Mouse (Mus musculus) liver, embryonic 14.5 days (tissue): ENCODE data around the gene Acot7. TPM values are rescaled to one million over a fixed set of nuclear protein-coding genes. Genes with fewer than 3 reads are reported as not detected.

Experiments used
- ATAC-seq: fragments of 200-750 bp; cut with Nextera tagmentation; 2 replicates; pipeline ENCODE4 v1.8.0; 2017; ENCODE audit warnings: moderate number of reproducible peaks, mild to moderate bottlenecking, moderate library complexity; ENCODE audit not compliant: insufficient read depth
- DNase-seq, 3 experiments: peaks; one replicate each; pipeline ENCODE4 v3.0.0-alpha.2; 2012 to 2013; ENCODE audit warnings: low read depth in 3 of 3, low spot score in 3 of 3
- H3K27ac ChIP-seq: fragments of 300-500 bp; sonication (generic); 2 replicates; pipeline ENCODE4 v1.5.1; 2014; ENCODE audit warnings: moderate library complexity, mild to moderate bottlenecking, control low read depth, inconsistent platforms
- H3K27me3 ChIP-seq: fragments of 300-500 bp; sonication (generic); 2 replicates; pipeline ENCODE4 v1.6.1; 2014; ENCODE audit warnings: mild to moderate bottlenecking, low read length, moderate library complexity; ENCODE audit not compliant: control insufficient read depth, insufficient read depth
- H3K36me3 ChIP-seq: fragments of 300-500 bp; sonication (generic); replicated peaks from 2 replicates; pipeline ENCODE4 v1.6.1; 2014; ENCODE audit warnings: low read depth; ENCODE audit not compliant: control insufficient read depth, insufficient read depth
- H3K4me1 ChIP-seq, 2 experiments: fragments of 200-500 bp in 1 of 2; fragments of 300-500 bp in 1 of 2; sonication (generic) in 1 of 2; replicated peaks; 2 replicates each; pipeline ENCODE4 v1.6.1; 2012 to 2014; ENCODE audit warnings: antibody characterized with exemption in 1 of 2, inconsistent platforms in 1 of 2, low read length in 1 of 2; ENCODE audit not compliant: control insufficient read depth in 2 of 2, insufficient read depth in 2 of 2
- H3K4me2 ChIP-seq: fragments of 300-500 bp; sonication (generic); 2 replicates; pipeline ENCODE4 v1.6.1; 2014; ENCODE audit warnings: low read depth, mild to moderate bottlenecking, control low read depth, moderate library complexity
- H3K4me3 ChIP-seq, 2 experiments: fragments of 200-500 bp in 1 of 2; fragments of 300-500 bp in 1 of 2; sonication (generic) in 1 of 2; 2 replicates each; pipeline ENCODE4 v1.5.1; 2012 to 2014; ENCODE audit warnings: low read depth in 2 of 2, low read length in 2 of 2, mild to moderate bottlenecking in 2 of 2, control low read depth in 1 of 2, inconsistent platforms in 1 of 2, moderate library complexity in 1 of 2; ENCODE audit not compliant: insufficient read depth in 1 of 2
- H3K9ac ChIP-seq: fragments of 300-500 bp; sonication (generic); replicated peaks from 2 replicates; pipeline ENCODE4 v1.6.1; 2014; ENCODE audit warnings: mild to moderate bottlenecking, control low read depth, moderate library complexity
- H3K9me3 ChIP-seq: fragments of 300-500 bp; sonication (generic); 2 replicates; pipeline ENCODE4 v1.6.1; 2016; ENCODE audit warnings: low read length, mixed read lengths; ENCODE audit not compliant: control insufficient read depth
- CTCF ChIP-seq: IDR thresholded peaks from 2 replicates; pipeline ENCODE4 v1.5.1; 2016; ENCODE audit warnings: antibody characterized with exemption, low read depth, control low read depth
- EP300 ChIP-seq: IDR thresholded peaks from 2 replicates; pipeline ENCODE4 v1.6.1; 2016; ENCODE audit warnings: antibody characterized with exemption, low read depth
- WGBS: fragments of 180-500 bp; shearing (Covaris S2); extraction: QIAGEN DNeasy Blood & Tissue Kit; methylation state at CpG from one replicate; pipeline ENCODE4 v1.1.7; 2014; ENCODE audit not compliant: insufficient replicate concordance; 5-methylcytosine and 5-hydroxymethylcytosine counted together
- polyA plus RNA-seq, 2 experiments: library from polyadenylated mRNA; depleted of rRNA in 1 of 2; stranded (reverse) in 1 of 2; unstranded in 1 of 2; fragments of >200 nt; fragmentation: Nextera tagmentation in 1 of 2; extraction: Ambion mirVana in 1 of 2; gene quantifications; 2 replicates each; pipeline versions ENCODE4 v1.2.1 to v1.2.3; 2012 to 2014

Acot7 gene
- polyA plus RNA-seq, 2 experiments, result 12.5 to 13.0 TPM

DNA sequence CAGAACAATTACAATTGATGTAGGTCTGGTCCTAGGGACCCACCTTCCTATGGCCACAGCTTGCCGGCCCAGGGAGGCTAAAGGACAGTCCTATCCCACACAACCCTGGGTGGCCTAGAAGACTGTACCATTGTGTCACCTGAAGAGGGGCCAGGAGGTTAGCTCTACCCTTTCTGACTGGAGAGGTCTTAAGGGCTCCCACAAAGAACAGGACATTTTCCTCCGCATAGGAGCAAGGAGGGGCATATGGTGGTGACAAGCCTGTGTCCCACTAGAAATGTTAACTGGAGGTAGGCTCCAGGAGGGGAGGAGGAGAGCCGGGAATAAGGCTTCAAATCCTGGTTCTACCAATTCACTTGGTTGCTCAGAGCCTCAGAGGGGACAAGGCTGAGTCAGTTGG, 95.3 kb downstream of the Acot7 start:
- Histone ChIP-seq H3K9ac (no peak overlapping the region), H3K36me3 (no peaks in the 10 kb centered on the region), H3K9me3 (no peaks in the 10 kb centered on the region), H3K4me2 (no peak overlapping the region), H3K27ac (no peak overlapping the region), H3K4me3 (no peak overlapping the region), H3K27me3 (peaks cover 33% of the 10 kb centered on the region), H3K4me1 (no peaks in the 10 kb centered on the region)
- ATAC-seq (no peak), DNase-seq (no peak)
- TF ChIP-seq EP300 (no peak), CTCF (no peak)
- WGBS, result 35% methylated on average over 3 of the region's 3 CpGs

DNA sequence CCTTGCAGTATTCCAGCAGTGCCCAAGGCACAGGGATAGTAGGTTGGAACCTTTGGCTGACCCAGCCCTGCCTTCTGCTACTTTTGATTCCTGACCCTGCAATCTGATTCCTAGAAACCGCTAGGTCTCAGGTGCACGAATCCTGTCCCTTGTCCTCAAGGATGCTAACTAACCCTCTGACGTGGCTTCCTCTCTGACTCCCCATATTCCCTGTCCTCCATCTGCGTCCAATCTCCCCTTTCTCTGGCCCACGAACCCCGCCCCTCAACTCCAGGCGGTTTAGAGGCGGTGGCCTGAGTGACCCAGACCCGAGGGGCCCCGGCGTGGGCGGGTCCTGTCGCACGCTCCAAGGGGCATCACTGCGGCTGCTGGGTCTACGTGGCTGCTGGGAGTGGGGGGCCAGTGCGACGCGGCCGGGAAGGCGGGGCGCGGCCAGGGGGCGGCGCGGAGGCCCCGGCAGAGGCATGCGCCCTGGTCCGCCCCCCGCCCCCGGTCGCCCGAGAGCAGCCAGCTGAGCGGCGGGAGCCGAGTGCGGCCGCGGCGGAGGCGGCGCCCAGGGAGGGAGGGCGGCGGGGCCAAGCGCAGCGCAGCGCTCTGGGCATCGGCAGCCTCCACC, 95.8 kb downstream of the Acot7 start, which contains the start of gene Gpr153:
Gene Gpr153 (plus strand): TSS at position 612 of the 616 bp plus-strand sequence.
- WGBS, result 4% methylated on average over 46 of the region's 48 CpGs
- Histone ChIP-seq H3K27ac (no peak within 1 kb of the TSS), H3K4me3 (peak within 1 kb of the TSS; percentile 35 to 48), H3K36me3 (no peaks in the 10 kb centered on the region), H3K9me3 (no peaks in the 10 kb centered on the region), H3K9ac (no peak within 1 kb of the TSS), H3K4me1 (no peaks in the 10 kb centered on the region), H3K27me3 (peaks cover 33% of the 10 kb centered on the region), H3K4me2 (peak within 1 kb of the TSS; percentile 56)
- no peak for DNase-seq
- ATAC-seq, result no peak
- TF ChIP-seq CTCF, result no peak

DNA sequence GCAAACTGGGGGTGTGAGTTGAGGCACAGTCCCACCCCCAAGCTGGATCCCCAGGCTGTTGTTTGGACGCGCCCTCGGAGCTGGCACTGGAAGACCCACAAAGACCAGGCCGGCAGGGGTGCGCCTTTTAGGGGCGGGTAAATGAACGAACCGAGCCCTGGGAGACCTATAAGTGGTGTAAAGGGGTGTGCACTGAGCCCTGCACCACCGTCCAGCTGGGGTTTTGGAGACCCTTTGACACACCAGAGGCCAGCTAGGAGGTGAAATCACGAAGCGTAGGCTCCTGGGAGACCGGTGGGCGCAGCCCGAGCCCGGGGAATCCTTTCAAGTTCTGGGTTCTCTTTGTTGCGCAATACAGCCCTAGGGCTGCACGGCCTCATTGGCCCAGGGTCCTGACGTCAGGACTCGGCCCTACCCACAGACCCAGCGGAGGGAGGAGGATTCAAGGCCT, 96.8 kb downstream of the Acot7 start:
- Histone ChIP-seq H3K27ac (no peak overlapping the region), H3K4me3 (peak overlapping the region; percentile 35 to 48), H3K9ac (no peak overlapping the region), H3K9me3 (no peaks in the 10 kb centered on the region), H3K36me3 (no peaks in the 10 kb centered on the region), H3K4me1 (no peaks in the 10 kb centered on the region), H3K27me3 (peaks cover 33% of the 10 kb centered on the region), H3K4me2 (peak overlapping the region; percentile 56)
- ATAC-seq (no peak), DNase-seq (no peak)
- WGBS, result 3% methylated on average over 20 of the region's 20 CpGs
- TF ChIP-seq EP300, result no peak
- TF ChIP-seq CTCF, result no peak

DNA sequence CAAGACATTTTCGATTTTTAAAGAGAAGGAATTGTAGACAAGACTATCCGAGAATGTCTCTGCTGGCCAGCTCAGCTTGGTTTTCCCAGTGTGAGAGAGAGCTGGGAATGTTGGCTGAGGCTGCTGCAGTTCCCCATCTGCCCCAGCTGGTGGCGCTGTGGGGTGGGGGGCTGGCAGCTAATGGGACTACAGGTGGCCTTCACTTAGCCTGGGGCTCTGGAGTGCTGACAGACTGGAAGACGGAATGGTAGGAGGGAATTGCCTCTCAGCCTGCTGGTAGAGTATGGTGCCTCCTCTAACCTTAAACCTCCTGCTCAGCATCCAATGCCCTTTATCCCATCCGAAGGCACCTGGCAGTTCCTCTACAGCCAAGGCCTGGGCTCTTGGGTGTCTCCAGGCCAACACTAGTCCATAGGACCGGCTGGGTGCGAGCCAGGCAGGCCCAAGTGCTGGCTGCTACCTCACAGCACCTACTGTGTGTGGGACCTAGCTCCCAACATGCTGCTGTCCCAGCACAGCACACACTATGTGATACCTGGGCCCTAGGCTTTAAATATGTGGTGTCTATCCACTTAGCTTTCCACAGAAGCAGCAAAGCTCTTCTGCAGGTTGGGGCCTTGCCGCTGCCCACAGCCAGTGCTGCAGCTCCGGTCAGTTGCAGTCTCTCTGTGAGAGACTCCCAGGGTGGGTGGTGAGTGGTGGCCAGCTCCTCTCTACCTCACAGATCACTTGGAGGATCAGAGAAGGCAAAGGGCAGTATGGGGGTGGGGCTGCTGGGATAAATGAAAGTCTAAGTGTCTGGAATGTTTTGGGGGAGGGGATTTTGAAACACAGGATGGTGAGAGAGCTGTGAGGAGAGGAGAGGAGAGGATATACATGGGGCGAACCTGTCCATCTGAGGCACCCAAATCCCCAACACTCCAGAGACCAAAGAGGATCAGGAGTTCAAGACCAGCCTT, 98.7 kb downstream of the Acot7 start:
- no peak overlapping the region for H3K4me2 ChIP-seq
- H3K9ac ChIP-seq, result no peak overlapping the region
- H3K27ac ChIP-seq, result no peak overlapping the region
- ATAC-seq (no peak), DNase-seq (no peak)
- peaks cover 38% of the 10 kb centered on the region for H3K27me3 ChIP-seq
- no peak overlapping the region for H3K4me3 ChIP-seq
- TF ChIP-seq CTCF (peak; percentile 81), EP300 (no peak)
- H3K4me1 ChIP-seq, result no peaks in the 10 kb centered on the region
- WGBS, result 45% methylated on average over 10 of the region's 10 CpGs
- no peaks in the 10 kb centered on the region for H3K36me3 ChIP-seq
- no peaks in the 10 kb centered on the region for H3K9me3 ChIP-seq

DNA sequence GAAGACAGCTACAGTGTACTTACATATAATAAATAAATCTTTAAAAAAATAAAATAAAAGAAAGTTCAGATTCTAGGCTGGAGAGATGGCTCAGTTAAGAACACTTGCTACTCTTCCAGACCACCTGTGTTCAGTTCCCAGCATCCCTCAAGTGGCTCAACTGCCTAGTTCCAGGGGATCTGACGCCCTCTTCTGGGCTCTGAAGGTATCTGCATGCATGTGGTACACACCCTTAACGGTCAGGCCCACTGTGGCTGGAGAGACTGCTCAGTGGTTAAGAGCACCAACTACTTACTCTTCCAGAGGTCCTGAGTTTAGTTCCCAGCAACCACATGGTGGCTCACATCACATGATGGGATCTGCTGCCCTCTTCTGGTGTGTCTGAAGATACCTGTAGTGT, 100.0 kb downstream of the Acot7 start:
- no peak overlapping the region for H3K9ac ChIP-seq
- no peak for TF ChIP-seq EP300
- peak; percentile 33; the same call in 1 of the 2 replicates for TF ChIP-seq CTCF
- H3K9me3 ChIP-seq, result no peaks in the 10 kb centered on the region
- H3K4me2 ChIP-seq, result no peak overlapping the region
- H3K27ac ChIP-seq, result no peak overlapping the region
- peaks cover 49% of the 10 kb centered on the region for H3K27me3 ChIP-seq
- DNase-seq (no peak), ATAC-seq (no peak)
- no peaks in the 10 kb centered on the region for H3K36me3 ChIP-seq
- H3K4me3 ChIP-seq, result no peak overlapping the region
- 77% methylated on average over 2 of the region's 2 CpGs for WGBS
- no peaks in the 10 kb centered on the region for H3K4me1 ChIP-seq
